Mouse (Mus musculus) bone marrow, adult 2 months (tissue): ENCODE results near the gene Rptn. TPM values are rescaled to one million over a fixed set of nuclear protein-coding genes. Genes with fewer than 3 reads are reported as not detected.
"Not testable (repeated sequence)": the region's sequence is repeated elsewhere in the genome, so short reads cannot be mapped to it uniquely, and the experiment has no call there.

Experiments
- H3K27ac ChIP-seq: fragments of 200-500 bp; 2 replicates; pipeline ENCODE4 v1.5.1; 2012; ENCODE audit warnings: low read depth, mild to moderate bottlenecking, control low read depth, inconsistent platforms, low read length; ENCODE audit not compliant: control insufficient read depth, poor library complexity, insufficient read depth
- H3K4me1 ChIP-seq: fragments of 200-500 bp; 2 replicates; pipeline ENCODE4 v1.6.1; 2011; ENCODE audit warnings: low read length; ENCODE audit not compliant: control insufficient read depth, insufficient read depth
- H3K4me3 ChIP-seq: fragments of 200-500 bp; replicated peaks from 2 replicates; pipeline ENCODE3; 2011; ENCODE audit warnings: mild to moderate bottlenecking, low read depth, low read length, control low read depth; ENCODE audit not compliant: control insufficient read depth
- CTCF ChIP-seq: fragments of 200-500 bp; IDR thresholded peaks from 2 replicates; pipeline ENCODE4 v1.5.1; 2011; ENCODE audit warnings: low read length, control low read depth; ENCODE audit not compliant: control insufficient read depth, insufficient read depth
- POLR2A ChIP-seq: fragments of 200-500 bp; IDR thresholded peaks from 2 replicates; pipeline ENCODE4 v1.6.1; 2011; ENCODE audit warnings: low read depth, mild to moderate bottlenecking, control low read depth, low read length, borderline replicate concordance; ENCODE audit not compliant: control insufficient read depth
- WGBS: fragments of 180-500 bp; shearing (Covaris S2); methylation state at CpG from one replicate; pipeline ENCODE4 v1.1.7; 2018; 5-methylcytosine and 5-hydroxymethylcytosine counted together
- polyA plus RNA-seq: library from polyadenylated mRNA; stranded (reverse); fragments of >200 nt; gene quantifications from 2 replicates; pipeline ENCODE4 v1.2.4, GENCODE M21; 2011; ENCODE audit warnings: low replicate concordance; ENCODE audit not compliant: missing spikeins, insufficient read depth, insufficient read length

The Rptn gene
- polyA plus RNA-seq, 1 experiment = not detected

- Histone ChIP-seq H3K4me3 (no peak overlapping the region), H3K4me1 (peaks cover 1% of the 10 kb centered on the region; the same call in 1 of the 2 replicates), H3K27ac (no peak overlapping the region)
- 2% methylated on average over 36 of the region's 36 CpGs for WGBS
- TF ChIP-seq POLR2A (no peak), CTCF (no peak)
Observed at GRCm38 (mm10) chr3:93445165-93445705, 51.7 kb downstream of the Rptn start.

- 2% methylated on average over 54 of the region's 54 CpGs for WGBS
- no peak overlapping the region for H3K27ac ChIP-seq
- TF ChIP-seq POLR2A (no peak), CTCF (no peak)
- H3K4me1 ChIP-seq = peaks cover 1% of the 10 kb centered on the region; the same call in 1 of the 2 replicates
- H3K4me3 ChIP-seq = no peak overlapping the region
Observed at GRCm38 (mm10) chr3:93446128-93446755, 52.7 kb downstream of the Rptn start.

- H3K4me1 ChIP-seq, H3K27ac ChIP-seq, H3K4me3 ChIP-seq: not testable (repeated sequence)
- WGBS = 3% methylated on average over 32 of the region's 32 CpGs
Observed at GRCm38 (mm10) chr3:93446756-93447137, 53.2 kb downstream of the Rptn start.

- under 1% methylated on average over 59 of the region's 59 CpGs for WGBS
- peaks cover 1% of the 10 kb centered on the region; the same call in 1 of the 2 replicates for H3K4me1 ChIP-seq
- TF ChIP-seq CTCF (no peak), POLR2A (no peak)
- H3K4me3 ChIP-seq = no peak overlapping the region
- no peak overlapping the region for H3K27ac ChIP-seq
Observed at GRCm38 (mm10) chr3:93447138-93447841, 53.8 kb downstream of the Rptn start.

Other genes with a start within 250 kb of the Rptn start
- not detected in 2 replicates for gene Crnn, start 248.9 kb upstream of the Rptn start, polyA plus RNA-seq
- gene Flg2, start 196.4 kb upstream of the Rptn start, polyA plus RNA-seq = not detected in 2 replicates
- not detected in 2 replicates for gene Flg, start 120.2 kb upstream of the Rptn start, polyA plus RNA-seq
- not detected in 2 replicates for gene Hrnr, start 74.0 kb upstream of the Rptn start, polyA plus RNA-seq
- 0.16 and 0.77 TPM in 2 replicates for gene Tchh, start 48.6 kb downstream of the Rptn start, polyA plus RNA-seq
- gene Tchhl1, start 75.1 kb downstream of the Rptn start, polyA plus RNA-seq = not detected in 2 replicates
- 170 and 358 TPM in 2 replicates for gene S100a11, start 126.8 kb downstream of the Rptn start, polyA plus RNA-seq
- gene S100a10, start 161.4 kb downstream of the Rptn start, polyA plus RNA-seq = 70.0 and 138 TPM in 2 replicates